Mouse (Mus musculus) cerebellum, adult 11 months (tissue): ENCODE measurements at regions not wholly inside any gene's neighbourhood (a gene's known extent, or its start where the extent isn't known, plus 50 kb on each side); places are given as distances from the start of the nearest gene placed in this dataset.
"Not testable (repeated sequence)": the region's sequence is repeated elsewhere in the genome, so short reads cannot be mapped to it uniquely, and the experiment has no call there.

ENCODE experiments used
- DNase-seq: peaks from one replicate; pipeline ENCODE4 v3.0.0; 2022

DNA sequence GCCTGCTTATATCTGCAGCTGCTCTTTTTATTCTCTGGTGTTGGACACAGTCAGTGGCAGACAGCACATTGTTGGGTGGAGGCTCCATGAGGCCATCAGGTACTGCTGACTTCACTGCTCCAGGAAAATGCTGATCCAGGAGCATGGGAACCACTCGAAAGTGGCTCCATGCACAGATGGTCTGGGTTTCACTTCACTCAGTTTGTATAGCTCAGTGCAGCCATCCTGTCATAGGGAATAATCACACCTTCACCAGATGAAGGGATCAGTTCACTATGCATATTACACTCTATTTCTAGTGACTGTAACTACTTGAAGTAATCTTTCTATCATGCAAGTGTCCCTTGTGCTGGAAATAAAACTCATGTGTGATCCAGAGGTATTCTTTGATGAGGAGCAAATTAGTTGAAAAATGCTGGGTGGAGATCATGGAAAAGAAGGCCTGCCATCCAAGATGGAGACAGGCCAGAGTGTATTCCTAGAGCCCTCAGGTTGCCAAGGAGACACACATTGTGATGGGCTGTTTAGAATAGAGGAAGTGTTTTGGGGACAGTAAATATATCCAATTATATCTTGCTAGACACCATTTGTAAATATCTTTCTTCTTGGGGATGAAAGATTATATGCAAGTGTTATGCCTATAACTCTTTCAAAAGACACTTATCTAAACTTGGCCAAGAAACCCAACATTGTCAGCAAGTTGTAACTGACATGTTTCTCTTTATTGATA, 103.7 kb upstream of the Arhgap42 start:
- no peak for DNase-seq

GRCm38 (mm10) chr9:9318624-9319023, 79.7 kb upstream of the Arhgap42 start:
- no peak for DNase-seq

GRCm38 (mm10) chr9:9316021-9316420, 77.1 kb upstream of the Arhgap42 start:
- no peak for DNase-seq

DNA sequence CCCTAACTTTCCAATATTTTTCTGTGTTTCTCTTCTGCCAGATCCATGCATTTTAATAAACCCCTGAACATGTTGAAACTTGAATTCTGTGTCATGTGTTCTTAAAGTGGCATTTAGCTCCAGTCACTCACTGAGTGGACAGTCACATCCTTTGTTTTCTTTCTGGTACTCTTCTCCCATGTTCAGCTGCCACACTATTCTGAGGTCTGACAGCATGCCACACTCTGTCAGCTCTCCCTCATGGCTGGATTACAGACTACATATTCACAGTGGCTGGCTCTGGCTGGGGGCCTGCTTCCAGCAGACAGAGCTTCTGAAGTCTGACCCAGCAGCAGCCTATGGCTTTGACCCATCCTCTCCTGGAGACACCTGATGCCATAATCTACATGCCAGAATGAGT, 73.4 kb upstream of the Arhgap42 start:
- no peak for DNase-seq

GRCm38 (mm10) chr9:9311627-9312265, 72.8 kb upstream of the Arhgap42 start:
- DNase-seq, result no peak

DNA sequence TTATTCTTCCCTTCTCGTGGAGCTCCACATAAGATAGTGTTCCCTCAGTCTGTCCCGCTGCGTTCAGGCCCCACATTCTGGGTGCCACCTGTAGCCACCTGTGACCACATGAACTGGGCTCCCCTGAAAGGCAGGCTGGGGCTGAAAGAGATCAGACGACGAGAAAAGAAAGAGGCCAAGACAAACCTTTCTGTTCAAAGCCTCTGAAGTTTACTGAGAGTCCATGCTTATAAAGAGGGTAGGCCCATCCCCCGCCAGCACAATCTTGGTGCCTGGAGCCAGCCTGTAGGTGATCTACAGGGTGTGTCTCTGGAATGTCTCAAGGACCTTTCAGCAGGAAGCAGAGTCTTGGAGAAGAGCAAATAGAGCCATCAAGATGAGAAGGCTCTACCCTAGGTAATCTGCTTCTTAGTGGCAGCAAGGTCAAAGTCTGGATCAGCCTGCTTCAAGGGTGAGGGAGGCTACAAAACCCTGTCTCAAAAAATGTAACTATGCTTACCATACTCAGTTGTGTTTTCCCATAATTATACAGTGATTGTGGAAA, 72.2 kb upstream of the Arhgap42 start:
- not testable (repeated sequence) for DNase-seq

- DNase-seq, result no peak
These were observed 51.9 kb upstream of the Arhgap42 start for GRCm38 (mm10) chr9:9290767-9291166.

DNA sequence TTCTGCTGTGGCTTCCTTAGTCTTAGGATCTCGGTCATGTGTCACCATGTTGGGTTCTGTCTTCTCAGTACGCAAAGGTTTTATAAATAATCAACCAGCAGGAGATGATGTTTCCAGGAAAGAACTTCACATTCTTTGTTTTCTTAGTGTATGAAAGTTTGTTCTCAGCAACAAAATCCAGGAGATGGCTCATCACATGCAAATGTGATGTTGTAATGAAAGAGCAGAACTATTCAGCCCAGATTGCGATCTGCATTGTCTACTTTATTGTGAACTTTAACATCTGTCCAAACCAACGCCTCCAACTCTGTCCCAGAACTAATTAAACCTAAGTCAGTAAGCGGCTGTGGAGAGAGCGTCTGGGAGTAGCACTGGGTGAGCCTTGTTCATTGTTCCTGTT, 50.7 kb upstream of the Arhgap42 start:
- no peak for DNase-seq
